Mouse (Mus musculus) midbrain, embryonic 15.5 days (tissue): ENCODE data around the gene Gstm4. TPM values are rescaled to one million over a fixed set of nuclear protein-coding genes. Genes with fewer than 3 reads are reported as not detected.

Source experiments
- ATAC-seq: fragments of 200-750 bp; cut with Nextera tagmentation; replicated peaks from 2 replicates; pipeline ENCODE4 v1.8.0; 2017; ENCODE audit warnings: moderate TSS enrichment
- H3K27ac ChIP-seq: fragments of 300-500 bp; sonication (generic); 2 replicates; pipeline ENCODE4 v1.5.1; 2015; ENCODE audit warnings: mild to moderate bottlenecking, inconsistent platforms
- H3K27me3 ChIP-seq: fragments of 300-500 bp; sonication (generic); replicated peaks from 2 replicates; pipeline ENCODE4 v1.6.1; 2015; ENCODE audit warnings: inconsistent platforms
- H3K36me3 ChIP-seq: fragments of 300-500 bp; sonication (generic); replicated peaks from 2 replicates; pipeline ENCODE4 v1.6.1; 2015; ENCODE audit warnings: inconsistent platforms
- H3K4me1 ChIP-seq: fragments of 300-500 bp; sonication (generic); 2 replicates; pipeline ENCODE4 v1.6.1; 2015; ENCODE audit warnings: inconsistent platforms
- H3K4me2 ChIP-seq: fragments of 300-500 bp; sonication (generic); 2 replicates; pipeline ENCODE4 v1.6.1; 2015; ENCODE audit warnings: inconsistent platforms, mild to moderate bottlenecking, moderate library complexity
- H3K4me3 ChIP-seq: fragments of 300-500 bp; sonication (generic); 2 replicates; pipeline ENCODE4 v1.5.1; 2015; ENCODE audit warnings: mild to moderate bottlenecking, inconsistent platforms
- H3K9ac ChIP-seq: fragments of 300-500 bp; sonication (generic); 2 replicates; pipeline ENCODE4 v1.6.1; 2015; ENCODE audit warnings: mild to moderate bottlenecking, inconsistent platforms
- H3K9me3 ChIP-seq: fragments of 300-500 bp; sonication (generic); 2 replicates; pipeline ENCODE4 v1.6.1; 2016; ENCODE audit warnings: inconsistent platforms
- WGBS: fragments of 180-500 bp; shearing (Covaris S2); methylation state at CpG from one replicate; pipeline ENCODE4 v1.1.7; 2015; ENCODE audit warnings: mixed read lengths; 5-methylcytosine and 5-hydroxymethylcytosine counted together
- polyA plus RNA-seq: library from polyadenylated mRNA; unstranded; fragments of >200 nt; fragmentation: Nextera tagmentation; extraction: Ambion mirVana; gene quantifications from 2 replicates; pipeline ENCODE4 v1.2.1, GENCODE M21; 2015

Gstm4 gene
- polyA plus RNA-seq: 18.3 and 19.8 TPM in 2 replicates

DNA sequence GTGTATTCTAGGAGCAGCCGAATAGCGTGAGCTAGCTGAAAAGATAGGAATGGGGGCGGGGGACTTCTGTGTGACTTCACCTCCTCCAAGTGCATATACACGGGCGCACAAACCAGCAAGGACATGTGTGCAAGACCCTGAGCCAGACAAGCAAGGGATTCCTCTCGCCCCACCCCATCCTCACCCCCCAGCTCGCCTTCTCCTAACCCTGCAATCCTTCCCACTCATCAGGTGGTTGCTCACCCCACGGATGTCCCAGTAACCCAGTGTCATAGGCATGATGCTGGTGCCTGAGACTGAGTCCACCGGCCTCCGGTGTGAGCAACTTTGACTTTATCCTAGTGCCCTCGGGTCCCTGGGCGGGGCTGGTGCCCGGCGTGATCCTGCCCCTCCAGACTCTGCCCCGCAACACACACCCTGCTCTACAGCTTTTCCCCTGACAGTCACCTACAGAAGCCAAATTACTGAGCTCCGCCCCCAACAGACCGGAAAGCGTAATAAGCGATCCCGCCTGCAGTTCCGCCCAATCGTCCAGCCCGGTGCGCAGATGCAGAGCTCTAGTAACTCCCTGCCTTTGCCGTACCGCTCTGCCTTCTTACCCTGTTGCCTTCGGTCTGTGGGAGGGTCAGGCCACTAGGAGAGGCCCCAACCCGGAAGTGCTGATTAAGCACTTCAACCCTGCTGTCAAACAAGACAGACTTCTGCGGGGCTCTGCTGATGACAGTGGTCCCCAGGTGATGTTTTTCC is at the start of gene Gstm4:
Gene Gstm4 (minus strand): TSS at position 501 of the 747 bp plus-strand sequence.
- Histone ChIP-seq H3K9me3 (no peaks in the 10 kb centered on the region), H3K4me2 (peak within 1 kb of the TSS; percentile 83), H3K4me3 (peak within 1 kb of the TSS; percentile 52), H3K27ac (peak within 1 kb of the TSS; percentile 46), H3K4me1 (peaks cover 10% of the 10 kb centered on the region; the same call in 1 of the 2 replicates), H3K27me3 (no peaks in the 10 kb centered on the region), H3K9ac (peak within 1 kb of the TSS; percentile 52), H3K36me3 (no peaks in the 10 kb centered on the region)
- peak; percentile 94 for ATAC-seq
- WGBS: 7% methylated on average over 29 of the region's 29 CpGs

DNA sequence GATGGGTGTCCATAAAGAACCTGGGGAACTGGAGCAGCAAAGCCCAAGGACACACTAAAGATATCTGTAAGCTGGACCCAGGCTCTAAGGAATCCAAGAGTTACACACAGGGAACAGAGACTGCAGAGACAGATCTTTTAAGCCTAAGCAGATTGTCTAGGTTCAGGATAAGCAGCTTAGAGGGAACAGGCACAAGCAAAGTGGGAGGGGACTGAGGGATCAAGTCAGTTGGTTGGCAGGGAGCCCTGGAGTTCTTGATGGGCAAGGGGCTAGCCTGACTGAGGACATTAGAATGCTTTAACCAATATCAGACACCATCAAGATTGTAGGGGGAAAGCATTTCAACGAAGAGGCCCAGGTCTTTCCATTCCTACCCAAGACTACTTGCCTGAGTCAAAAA is 49.5 kb upstream of the Gstm4 start:
- Histone ChIP-seq H3K4me3 (no peak overlapping the region), H3K27me3 (no peaks in the 10 kb centered on the region), H3K9me3 (no peaks in the 10 kb centered on the region), H3K4me2 (no peak overlapping the region), H3K9ac (no peak overlapping the region), H3K36me3 (no peaks in the 10 kb centered on the region), H3K4me1 (no peaks in the 10 kb centered on the region), H3K27ac (no peak overlapping the region)
- no peak for ATAC-seq
- 57% methylated on average over 1 of the region's 1 CpGs for WGBS

DNA sequence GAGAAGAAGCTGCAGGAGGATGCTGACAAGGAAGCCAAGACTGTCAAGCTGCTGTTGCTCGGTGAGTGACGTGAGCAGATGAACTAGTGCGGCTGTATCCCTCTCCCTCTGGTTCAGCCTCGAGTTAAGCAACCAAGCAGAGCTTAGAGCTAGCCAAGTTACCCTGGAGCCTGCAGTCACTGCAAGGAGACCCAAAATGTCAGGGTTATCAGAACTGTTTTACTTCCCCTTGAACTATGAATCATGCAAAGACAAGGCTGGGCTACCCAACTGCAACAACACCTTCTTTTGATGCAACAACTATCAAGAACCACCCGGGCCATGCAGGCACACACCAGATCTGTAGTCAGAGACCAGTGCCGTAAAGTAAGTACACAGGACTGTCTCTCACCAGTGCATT is 48.6 kb upstream of the Gstm4 start:
- ATAC-seq: no peak
- 47% methylated on average over 6 of the region's 6 CpGs for WGBS
- Histone ChIP-seq H3K27me3 (no peaks in the 10 kb centered on the region), H3K27ac (no peak overlapping the region), H3K9ac (no peak overlapping the region), H3K4me2 (no peak overlapping the region), H3K9me3 (no peaks in the 10 kb centered on the region), H3K36me3 (no peaks in the 10 kb centered on the region), H3K4me3 (no peak overlapping the region), H3K4me1 (no peaks in the 10 kb centered on the region)

DNA sequence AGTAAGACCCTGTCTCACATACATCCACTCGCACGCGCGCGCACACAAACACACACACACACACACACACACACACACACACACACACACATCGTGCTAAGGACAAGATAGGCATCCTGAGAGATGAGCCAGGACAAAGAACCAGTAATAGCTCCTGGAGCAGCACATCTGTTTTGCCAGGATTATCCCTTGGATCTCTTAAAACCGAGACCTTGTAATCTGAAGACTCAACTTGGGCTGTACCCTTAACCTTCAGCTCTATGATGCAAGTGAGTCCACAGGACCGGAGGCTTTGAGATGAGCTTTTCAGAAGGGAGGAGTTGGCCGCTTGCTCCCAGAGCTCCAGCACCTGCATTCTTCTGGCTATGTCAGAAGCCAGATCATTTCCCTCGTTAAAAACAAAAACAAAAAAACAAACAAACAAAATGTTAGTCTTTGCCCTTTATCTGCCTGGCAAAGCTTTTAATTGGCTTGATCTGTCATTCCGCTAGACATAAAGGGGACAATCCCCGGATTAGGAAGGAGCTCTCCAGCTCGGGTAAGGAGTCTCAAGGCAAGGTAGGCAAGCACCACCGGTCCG is 47.9 kb upstream of the Gstm4 start, which contains the start of gene Gnat2:
Gene Gnat2 (plus strand): TSS at position 254 of the 580 bp plus-strand sequence.
- no peak within 1 kb of the TSS for H3K4me3 ChIP-seq
- no peak within 1 kb of the TSS for H3K27ac ChIP-seq
- H3K27me3 ChIP-seq: no peaks in the 10 kb centered on the region
- no peaks in the 10 kb centered on the region for H3K36me3 ChIP-seq
- no peak within 1 kb of the TSS for H3K9ac ChIP-seq
- no peaks in the 10 kb centered on the region for H3K9me3 ChIP-seq
- no peaks in the 10 kb centered on the region for H3K4me1 ChIP-seq
- H3K4me2 ChIP-seq: no peak within 1 kb of the TSS
- no peak for ATAC-seq
- WGBS: 60% methylated on average over 15 of the region's 15 CpGs

DNA sequence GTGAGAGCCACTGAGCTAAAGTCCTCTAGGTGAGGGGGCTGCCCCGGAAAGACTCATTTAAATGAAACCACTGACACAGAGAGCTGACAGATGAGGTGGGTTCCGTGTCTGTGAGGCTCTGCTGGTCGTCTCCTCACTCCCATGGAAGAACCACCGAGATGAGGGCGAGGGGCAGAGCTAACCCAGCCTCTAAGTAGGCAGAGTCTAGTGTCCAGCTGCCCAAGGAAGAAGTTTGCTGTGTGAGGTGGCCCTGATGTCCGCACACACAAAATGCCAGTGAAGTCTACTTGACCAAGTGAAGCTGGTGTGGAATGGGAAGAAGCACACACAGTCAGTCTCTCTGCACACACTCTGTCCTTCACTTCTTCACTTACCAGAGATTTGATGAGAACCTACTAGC is 47.3 kb upstream of the Gstm4 start:
- WGBS: 80% methylated on average over 6 of the region's 6 CpGs
- Histone ChIP-seq H3K4me3 (no peak overlapping the region), H3K4me1 (no peaks in the 10 kb centered on the region), H3K9ac (no peak overlapping the region), H3K9me3 (no peaks in the 10 kb centered on the region), H3K4me2 (no peak overlapping the region), H3K36me3 (no peaks in the 10 kb centered on the region), H3K27me3 (no peaks in the 10 kb centered on the region), H3K27ac (no peak overlapping the region)
- ATAC-seq: no peak

DNA sequence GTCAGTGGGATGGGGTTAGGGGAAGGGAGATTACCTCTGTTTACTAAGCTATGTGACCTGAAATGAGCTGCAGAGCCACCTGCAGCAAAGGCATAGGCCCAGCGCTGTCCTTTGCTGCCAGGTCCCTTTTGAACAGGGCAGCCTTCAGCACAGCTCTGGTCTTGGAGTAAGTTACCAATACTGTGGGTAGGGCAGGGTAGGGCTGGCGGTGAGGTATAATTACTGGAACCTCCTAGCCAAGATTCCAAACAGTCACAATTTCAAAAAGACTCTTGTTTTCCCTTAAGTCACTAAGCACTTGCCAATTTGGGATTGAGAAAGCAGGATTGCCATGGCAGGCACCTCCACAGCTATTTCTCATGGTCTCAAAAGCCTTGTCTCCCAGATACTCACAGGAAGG is 45.9 kb upstream of the Gstm4 start:
- Histone ChIP-seq H3K36me3 (no peaks in the 10 kb centered on the region), H3K4me2 (no peak overlapping the region), H3K9me3 (no peaks in the 10 kb centered on the region), H3K27me3 (no peaks in the 10 kb centered on the region), H3K4me3 (no peak overlapping the region), H3K27ac (no peak overlapping the region), H3K9ac (no peak overlapping the region), H3K4me1 (peaks cover 13% of the 10 kb centered on the region)
- WGBS: 75% methylated on average over 2 of the region's 2 CpGs
- ATAC-seq: no peak

DNA sequence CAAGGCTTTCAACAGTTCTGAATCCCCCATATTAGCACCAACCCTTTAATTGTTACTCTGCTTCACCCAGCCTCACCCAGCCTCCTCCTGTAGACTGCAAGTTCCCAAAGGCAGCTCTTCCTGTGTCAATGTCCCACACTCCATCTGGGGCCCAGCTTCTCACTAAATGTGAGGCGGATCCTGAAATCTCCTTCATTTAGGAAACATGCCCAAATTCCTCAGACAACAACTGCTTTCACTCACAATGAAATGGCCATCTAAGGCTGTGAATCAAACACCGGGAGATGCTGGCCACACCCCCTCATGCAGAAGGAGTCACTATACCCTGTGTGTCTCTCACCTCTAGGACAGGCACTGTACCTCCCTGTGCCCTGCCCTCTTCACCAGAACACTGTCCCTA is 45.2 kb upstream of the Gstm4 start:
- WGBS: 45% methylated on average over 2 of the region's 2 CpGs
- Histone ChIP-seq H3K27me3 (no peaks in the 10 kb centered on the region), H3K27ac (no peak overlapping the region), H3K4me3 (no peak overlapping the region), H3K4me2 (no peak overlapping the region), H3K36me3 (no peaks in the 10 kb centered on the region), H3K4me1 (peaks cover 17% of the 10 kb centered on the region), H3K9me3 (no peaks in the 10 kb centered on the region), H3K9ac (no peak overlapping the region)
- ATAC-seq: no peak

DNA sequence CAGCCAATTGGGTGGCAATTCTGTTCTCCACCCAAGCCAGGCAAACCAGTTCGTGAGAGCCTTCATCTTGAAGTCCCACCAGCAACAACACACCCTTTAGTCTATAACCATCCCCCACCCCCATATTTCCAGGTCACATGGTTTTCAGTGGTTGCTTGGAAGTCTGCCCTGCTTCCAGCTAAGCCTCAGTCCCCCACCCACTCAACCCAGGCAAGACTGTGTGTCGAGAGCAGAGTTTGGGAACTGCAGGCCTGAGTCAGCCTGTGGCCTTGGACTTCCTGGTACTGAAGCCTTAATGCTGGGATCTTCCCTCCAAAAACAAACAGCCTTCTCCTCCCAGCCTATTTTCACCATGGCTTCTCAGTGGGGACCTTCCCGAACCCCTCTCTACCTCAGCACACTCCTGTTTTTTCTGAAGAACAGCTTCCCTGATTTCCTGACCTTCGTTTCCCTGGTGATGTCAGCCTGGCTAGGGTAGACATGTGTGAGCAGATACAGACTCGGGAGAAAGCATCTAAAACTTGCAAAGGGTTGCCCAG is 44.2 kb upstream of the Gstm4 start:
- Histone ChIP-seq H3K27ac (no peak overlapping the region), H3K4me2 (no peak overlapping the region), H3K4me3 (no peak overlapping the region), H3K27me3 (no peaks in the 10 kb centered on the region), H3K9me3 (no peaks in the 10 kb centered on the region), H3K4me1 (peaks cover 27% of the 10 kb centered on the region), H3K36me3 (no peaks in the 10 kb centered on the region), H3K9ac (no peak overlapping the region)
- no peak for ATAC-seq
- 42% methylated on average over 5 of the region's 5 CpGs for whole genome bisulfite sequencing

DNA sequence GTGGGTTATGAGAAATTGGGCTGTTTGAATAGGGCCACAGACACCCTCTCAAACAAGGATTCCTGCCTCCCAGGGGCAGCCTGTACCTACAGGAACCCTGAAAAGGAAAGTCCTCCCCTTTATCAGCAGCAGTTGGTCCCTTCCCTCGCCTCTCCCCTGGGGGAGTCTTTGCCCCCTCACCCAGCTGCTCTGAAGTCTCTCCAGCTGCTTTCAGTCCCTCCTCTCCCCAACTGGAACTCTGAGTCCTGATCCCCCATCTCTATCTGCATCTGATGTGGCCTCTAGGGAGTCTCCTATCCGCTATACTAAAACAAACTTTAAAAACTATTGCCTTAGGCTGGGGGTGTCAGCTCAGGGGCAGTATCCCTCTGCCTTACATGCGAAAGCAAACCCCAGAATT is 42.6 kb upstream of the Gstm4 start:
- Histone ChIP-seq H3K36me3 (no peaks in the 10 kb centered on the region), H3K9ac (no peak overlapping the region), H3K9me3 (no peaks in the 10 kb centered on the region), H3K4me2 (no peak overlapping the region), H3K27ac (no peak overlapping the region), H3K4me1 (peaks cover 42% of the 10 kb centered on the region), H3K27me3 (no peaks in the 10 kb centered on the region), H3K4me3 (no peak overlapping the region)
- WGBS: 91% methylated on average over 3 of the region's 3 CpGs
- no peak for ATAC-seq

DNA sequence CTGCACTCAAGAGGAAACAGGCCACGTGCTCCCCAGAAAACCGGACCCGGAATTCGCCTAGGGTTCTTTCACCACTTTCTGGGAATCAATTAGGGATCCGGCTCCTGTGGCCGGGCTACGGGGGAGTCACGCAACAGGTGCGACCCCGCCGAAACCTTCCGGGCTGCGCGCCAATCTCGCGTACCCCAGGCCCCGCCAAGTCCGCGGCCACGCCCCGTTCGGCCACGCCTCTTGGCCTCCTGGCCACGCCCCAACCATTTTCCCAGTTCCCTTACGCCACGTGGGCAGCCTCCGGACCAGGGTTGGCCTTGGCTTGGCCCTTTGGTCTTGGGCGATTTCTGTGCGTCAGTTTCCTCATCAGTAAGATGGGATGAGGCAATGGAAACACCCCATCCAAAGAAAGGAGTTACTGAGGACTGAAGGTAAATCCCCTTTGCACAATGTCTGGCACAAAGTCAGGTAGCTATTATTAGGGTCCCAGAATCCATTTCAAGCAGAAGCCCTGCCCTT is 41.8 kb upstream of the Gstm4 start, which contains the start of gene Ampd2:
Gene Ampd2 (minus strand): TSS at position 182 of the 510 bp plus-strand sequence.
- H3K4me1 ChIP-seq: peaks cover 50% of the 10 kb centered on the region

DNA sequence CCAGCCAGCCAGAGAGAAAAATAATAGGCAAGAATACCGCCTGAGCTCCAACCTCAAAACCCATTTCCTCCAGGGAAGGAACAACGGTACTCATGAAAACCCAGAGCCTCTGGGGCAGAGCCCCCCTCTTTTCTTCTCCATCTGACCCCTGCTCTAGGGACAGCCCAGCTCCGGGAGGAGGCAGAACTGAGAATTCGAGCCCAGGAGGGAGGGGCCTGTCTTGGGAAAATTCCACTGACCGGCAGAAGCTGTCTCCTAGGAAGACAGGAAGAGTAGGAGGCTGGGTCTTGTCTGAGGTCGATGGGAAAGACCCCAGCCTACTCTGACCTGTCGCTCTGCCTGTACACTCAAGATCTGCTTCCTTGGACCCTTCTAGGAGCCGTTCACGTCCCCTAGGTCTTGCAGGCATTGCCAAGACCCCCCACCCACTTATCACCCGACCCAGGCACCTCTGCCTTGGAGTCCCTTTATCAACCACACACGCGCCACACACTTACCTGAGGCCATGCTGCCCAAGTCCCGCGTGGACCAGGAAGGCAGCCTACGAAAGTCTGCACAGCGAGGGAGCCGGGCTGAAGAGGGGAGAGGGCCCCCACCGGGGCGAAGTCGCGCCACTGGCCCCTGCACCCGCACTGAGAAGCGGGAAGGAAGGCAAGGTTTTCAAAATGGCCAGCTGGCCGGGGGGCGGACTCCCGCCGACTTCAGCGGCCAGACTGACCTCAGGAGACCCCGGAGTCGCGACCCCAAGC is 41.2 kb upstream of the Gstm4 start:
- Histone ChIP-seq H3K27me3 (no peaks in the 10 kb centered on the region), H3K9ac (peak overlapping the region; percentile 59), H3K4me2 (peak overlapping the region; percentile 100), H3K4me1 (peaks cover 51% of the 10 kb centered on the region), H3K36me3 (no peaks in the 10 kb centered on the region), H3K9me3 (no peaks in the 10 kb centered on the region), H3K27ac (peak overlapping the region; percentile 80), H3K4me3 (peak overlapping the region; percentile 50)
- ATAC-seq: peak; percentile 60
- WGBS: under 1% methylated on average over 31 of the region's 31 CpGs

More for the DNA sequence above, 41.8 kb upstream of the Gstm4 start, which contains the start of gene Ampd2:
- H3K4me3 ChIP-seq: peak within 1 kb of the TSS; percentile 50
- peak within 1 kb of the TSS; percentile 59 for H3K9ac ChIP-seq
- no peak for ATAC-seq
- no peaks in the 10 kb centered on the region for H3K27me3 ChIP-seq
- H3K4me2 ChIP-seq: peak within 1 kb of the TSS; percentile 100
- 1% methylated on average over 29 of the region's 29 CpGs for WGBS
- no peaks in the 10 kb centered on the region for H3K9me3 ChIP-seq
- H3K36me3 ChIP-seq: no peaks in the 10 kb centered on the region
- H3K27ac ChIP-seq: peak within 1 kb of the TSS; percentile 80

DNA sequence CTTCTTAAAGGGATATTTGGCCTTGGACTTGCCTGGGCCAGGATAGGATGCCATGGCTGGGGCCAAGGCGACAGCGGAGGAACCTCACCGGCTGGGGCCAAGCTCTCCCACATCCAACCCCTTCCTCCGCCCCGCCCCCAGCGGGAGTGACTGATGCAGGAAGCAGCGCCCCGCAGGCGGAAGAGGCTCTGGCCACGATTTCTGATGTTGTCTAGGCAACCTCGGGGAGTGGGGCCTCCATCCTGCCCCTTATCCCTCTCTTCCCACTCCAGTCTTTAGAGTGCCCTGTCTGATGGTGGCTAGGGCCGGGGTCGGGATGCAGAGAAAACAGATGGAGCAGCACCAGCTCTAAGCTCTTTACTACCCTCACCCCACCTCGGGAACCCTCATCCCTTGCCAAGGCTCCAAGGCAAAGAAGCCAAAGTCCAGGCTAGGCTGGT is 40.6 kb upstream of the Gstm4 start:
- Histone ChIP-seq H3K9me3 (no peaks in the 10 kb centered on the region), H3K9ac (peak overlapping the region; percentile 59), H3K4me2 (peak overlapping the region; percentile 100), H3K27ac (peak overlapping the region; percentile 80), H3K27me3 (no peaks in the 10 kb centered on the region), H3K4me3 (peak overlapping the region; percentile 50), H3K4me1 (peaks cover 51% of the 10 kb centered on the region), H3K36me3 (no peaks in the 10 kb centered on the region)
- WGBS: 0% methylated on average over 14 of the region's 14 CpGs
- peak; percentile 89 for ATAC-seq
